Mouse (Mus musculus) neutrophil, adult 83 days (primary cell): ENCODE data around the gene Myrf. TPM values are rescaled to one million over a fixed set of nuclear protein-coding genes. Genes with fewer than 3 reads are reported as not detected.

Experiments used
- total RNA-seq, 2 experiments: library from RNA; stranded (reverse); gene quantifications; one replicate each; pipeline ENCODE4 v1.2.4; 2023

Myrf gene
- under 1 TPM in 1 of 2 experiments, not detected in 1; 0.11 TPM for total RNA-seq

DNA sequence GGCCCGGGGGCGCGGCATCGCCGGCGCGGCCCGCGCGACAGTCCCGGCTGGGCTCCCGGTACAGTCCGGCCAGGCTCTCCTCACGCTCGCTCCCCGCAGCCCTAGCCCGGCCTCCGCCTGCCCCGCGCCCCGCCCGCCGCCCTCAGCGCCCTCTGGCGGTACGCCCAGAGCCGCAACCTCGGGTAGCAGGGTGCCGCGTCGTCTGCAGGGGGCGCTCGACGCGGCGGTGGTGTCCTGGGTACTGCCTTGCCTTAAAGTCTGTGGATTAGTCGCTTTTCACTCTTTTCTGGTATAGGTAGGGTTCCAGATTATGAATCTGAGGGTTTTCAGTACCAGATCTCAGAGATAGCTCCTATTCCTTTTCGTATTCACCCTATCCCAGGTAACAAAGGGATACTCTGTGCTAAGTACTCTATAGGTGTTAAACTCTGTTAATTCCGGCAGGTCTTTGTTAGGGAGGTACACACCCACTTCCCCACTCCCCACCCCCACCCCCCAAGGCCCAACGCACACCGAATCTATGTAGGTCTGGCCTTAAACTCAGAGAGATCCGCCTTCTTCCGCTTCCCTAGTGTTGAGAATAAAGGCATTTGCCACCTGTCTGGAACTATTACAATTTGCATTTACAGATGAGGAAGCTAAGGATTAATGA, at the start of gene Myrf:
Gene Myrf, minus strand, starts transcription at position 95 of the 652 bp plus-strand sequence.

GRCm38 (mm10) chr19:10203848-10204615, 36.5 kb downstream of the Myrf start, which contains the start of the genes Tmem258 and Fen1:
Gene Tmem258 (plus strand): TSS chr19:10204014.
Gene Fen1 (minus strand): TSS chr19:10204169.

GRCm38 (mm10) chr19:10182670-10183298, 57.8 kb downstream of the Myrf start, which contains the start of gene Fads1:
Gene Fads1 (plus strand): TSS chr19:10182888.

Other genes starting within 250 kb of the Myrf start
- gene Best1, start 239.1 kb downstream of the Myrf start, total RNA-seq: not detected
- gene Rab3il1, start 239.1 kb downstream of the Myrf start, total RNA-seq: 10 to 100 TPM in 1 of 2 experiments, 1 to 10 TPM in 1; 5.7 to 11.5 TPM
- gene Fads3, start 199.2 kb downstream of the Myrf start, total RNA-seq: 10 to 100 TPM in 1 of 2 experiments, 1 to 10 TPM in 1; 6.7 to 11.5 TPM
- gene Fads2, start 139.0 kb downstream of the Myrf start, total RNA-seq: 1 to 10 TPM; 5.8 to 7.5 TPM
- 10 to 100 TPM; 11.8 to 12.1 TPM for gene Fads1, start 57.9 kb downstream of the Myrf start, total RNA-seq
- 100 to 1,000 TPM; 109 to 111 TPM for gene Tmem258, start 36.7 kb downstream of the Myrf start, total RNA-seq
- gene Fen1, start 36.6 kb downstream of the Myrf start, total RNA-seq: 10 to 100 TPM; 41.0 to 50.0 TPM
- under 1 TPM; 0.15 to 0.18 TPM for gene Dagla, start 64.1 kb upstream of the Myrf start, total RNA-seq
- gene Syt7, start 148.3 kb upstream of the Myrf start, total RNA-seq: not detected
- gene Lrrc10b, start 216.7 kb upstream of the Myrf start, total RNA-seq: not detected
- 1 to 10 TPM; 1.2 to 1.9 TPM for gene Ppp1r32, start 242.2 kb upstream of the Myrf start, total RNA-seq